Mouse (Mus musculus) MN1 (cell line): ENCODE results near the gene Pcdh9.

ENCODE experiments used
- DNase-seq: peaks from one replicate; pipeline ENCODE4 v3.0.0-alpha.2; 2016; ENCODE audit warnings: low spot score

Gene Pcdh9

DNA sequence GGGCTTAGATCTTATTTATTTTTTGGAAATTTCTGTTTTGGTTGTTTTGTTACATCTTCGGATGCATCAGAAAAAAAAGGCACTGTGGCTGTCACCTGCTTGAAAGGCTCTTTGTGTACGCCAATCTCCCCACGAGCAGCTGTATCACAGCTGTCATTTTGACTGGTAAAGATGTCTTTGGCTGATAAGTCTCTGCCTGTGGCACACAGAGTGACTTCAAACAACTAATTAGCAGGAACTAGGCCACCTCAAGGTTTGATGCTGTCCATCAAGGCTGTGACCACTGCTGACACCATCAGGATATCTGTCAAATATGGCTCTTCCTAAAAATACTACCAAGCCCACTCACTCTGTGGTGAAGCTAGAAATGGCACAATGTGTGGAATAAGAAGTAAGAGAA is 336.7 kb downstream of the Pcdh9 start:
- DNase-seq = no peak

DNA sequence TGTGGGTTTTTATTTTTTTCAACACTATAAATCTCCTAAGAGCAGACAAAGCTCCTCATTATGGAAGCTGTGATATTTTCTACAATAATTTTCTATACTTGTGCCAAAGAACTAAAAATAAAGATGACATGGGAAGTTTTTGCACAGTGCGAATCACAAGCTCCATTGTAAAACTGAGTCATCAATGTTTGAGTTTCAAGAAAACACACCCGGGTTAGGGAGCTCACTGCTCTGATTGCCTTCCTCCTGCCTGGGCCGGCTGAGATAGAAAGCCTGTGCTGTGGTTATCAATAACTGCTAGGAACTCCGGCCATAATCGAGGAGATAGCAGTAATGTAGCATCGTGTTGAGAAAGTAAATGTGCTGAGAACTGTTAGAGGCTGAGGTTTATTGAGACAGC is 344.9 kb downstream of the Pcdh9 start:
- no peak for DNase-seq

DNA sequence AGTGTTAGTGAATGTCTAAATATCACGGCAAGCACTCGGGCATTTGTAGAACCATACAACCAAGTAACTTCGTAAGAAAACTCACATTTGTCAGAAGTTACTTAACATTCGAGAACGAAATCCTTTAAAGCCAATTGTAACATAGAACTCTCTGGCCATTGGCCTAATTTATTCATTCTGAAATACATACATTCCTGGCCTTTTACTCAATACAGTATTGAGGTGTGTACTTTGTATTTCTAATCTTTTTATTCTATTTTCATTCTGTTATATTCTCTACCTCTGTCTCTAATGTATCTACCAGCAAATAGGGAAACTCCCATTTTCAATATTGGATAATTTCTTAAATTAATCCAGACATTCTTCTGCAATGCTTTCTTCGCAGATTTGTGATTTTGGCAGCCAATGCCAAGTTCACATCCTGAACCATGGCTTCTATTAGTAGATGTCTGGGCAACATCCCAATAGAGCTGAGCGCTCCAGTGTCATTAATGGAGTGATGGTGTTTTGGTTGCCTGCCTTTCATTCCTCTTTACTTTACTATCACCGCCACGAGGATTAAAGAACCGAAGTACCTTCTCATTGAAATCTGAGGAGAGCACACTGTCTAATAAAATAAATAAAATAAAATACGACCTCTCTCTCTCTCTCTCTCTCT is 346.4 kb downstream of the Pcdh9 start:
- DNase-seq = no peak

DNA sequence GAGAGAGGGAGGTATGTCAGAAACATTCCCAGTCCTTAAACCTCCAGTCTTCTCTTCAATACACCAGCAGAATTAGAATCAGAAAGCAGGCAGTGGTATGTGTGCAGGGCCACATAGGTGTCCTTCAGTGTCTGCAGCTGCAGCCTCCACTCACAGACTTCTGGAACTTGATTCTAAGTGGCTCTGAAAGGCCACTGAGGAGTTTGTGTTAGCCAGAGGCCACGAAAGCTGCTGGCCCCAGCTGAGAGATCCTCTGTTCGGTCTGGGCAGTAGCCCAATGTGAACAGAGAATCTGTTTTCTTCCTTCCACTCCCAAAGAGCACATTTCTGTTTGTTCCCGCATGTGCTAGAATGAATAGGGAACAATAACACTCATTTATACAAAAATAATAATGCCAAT is 346.9 kb downstream of the Pcdh9 start:
- DNase-seq = no peak

GRCm38 (mm10) chr14:93534928-93535327 is 355.6 kb downstream of the Pcdh9 start:
- DNase-seq = no peak

DNA sequence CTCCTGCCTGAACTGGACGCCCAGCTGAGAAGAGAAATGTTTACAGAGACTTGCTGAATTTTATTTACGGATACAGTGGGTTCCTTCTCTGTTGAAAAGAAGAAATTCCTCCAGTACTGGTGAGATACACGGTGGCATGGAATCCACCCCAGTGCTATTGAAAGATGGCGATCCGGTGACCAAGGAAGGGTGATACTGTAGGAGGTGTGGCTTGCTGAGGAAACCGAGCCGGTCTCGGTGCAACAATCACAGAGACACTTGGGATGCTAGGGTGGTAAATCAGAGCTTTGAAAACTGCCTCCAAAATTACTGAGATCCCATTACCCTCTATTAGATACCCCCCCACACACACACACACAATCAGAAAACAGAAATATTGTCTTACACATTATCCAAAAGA is 367.0 kb downstream of the Pcdh9 start:
- no peak for DNase-seq

GRCm38 (mm10) chr14:93520166-93520565 is 370.3 kb downstream of the Pcdh9 start:
- DNase-seq = no peak

DNA sequence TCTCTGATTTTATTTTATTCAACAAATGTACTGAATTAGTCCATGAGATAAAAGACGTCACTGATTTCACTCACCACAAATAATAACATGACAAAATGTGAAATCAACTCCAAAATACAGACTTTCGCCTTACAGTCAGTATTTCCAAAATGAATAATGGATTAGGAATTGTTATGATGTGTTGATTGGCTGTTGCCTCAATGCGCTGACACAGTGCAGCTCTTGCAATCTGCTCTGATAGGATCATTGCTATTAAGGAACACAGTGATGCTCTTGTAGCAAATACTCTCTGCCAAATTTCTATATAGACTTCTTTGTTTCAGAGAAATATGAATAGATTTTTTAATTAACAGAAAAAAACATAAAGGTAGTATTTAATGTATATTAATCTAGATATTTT is 373.8 kb downstream of the Pcdh9 start:
- DNase-seq = no peak

- DNase-seq = no peak
Observed at GRCm38 (mm10) chr14:93506107-93506506, 384.4 kb downstream of the Pcdh9 start.

DNA sequence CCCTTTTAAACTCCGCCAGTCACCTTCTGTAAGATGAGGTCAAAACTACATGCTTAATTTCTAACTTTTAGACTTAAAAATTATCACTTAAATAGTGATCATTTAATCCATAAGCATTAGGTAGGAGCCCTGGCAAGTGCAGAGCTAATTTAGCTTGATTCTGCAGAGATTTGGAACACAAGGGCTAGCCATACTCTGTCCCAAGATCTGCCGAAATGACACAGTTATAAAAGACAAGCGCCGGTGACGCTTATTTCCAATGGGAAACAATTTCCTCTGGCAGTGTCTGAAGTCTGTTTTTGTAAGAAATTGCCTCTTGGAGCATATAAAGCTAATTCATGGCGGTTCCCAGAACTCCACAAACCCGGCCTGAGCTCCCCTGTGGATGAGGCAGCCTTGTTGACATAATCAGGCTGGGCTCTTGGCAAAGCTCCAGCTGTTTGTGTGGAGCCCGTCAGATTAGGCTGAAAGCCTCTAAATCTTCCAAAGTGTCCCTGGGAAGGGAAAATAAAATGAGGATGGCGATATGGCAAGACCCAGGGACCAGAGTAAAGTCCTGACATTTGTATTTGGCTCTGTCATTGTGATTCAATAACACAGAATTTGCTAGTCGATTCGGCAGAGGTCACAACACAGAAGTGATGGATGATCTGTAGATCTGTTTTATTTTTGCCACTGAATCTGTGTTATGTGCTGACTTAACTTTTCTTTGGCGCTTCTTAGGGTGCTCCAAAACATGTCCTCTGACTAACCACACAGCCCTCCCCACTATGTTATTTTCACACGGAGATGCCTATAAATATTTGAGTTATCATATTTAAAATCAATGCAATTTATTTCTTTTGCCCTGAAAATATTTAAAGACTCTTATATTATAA is 391.4 kb downstream of the Pcdh9 start:
- peak; percentile 46 for DNase-seq

DNA sequence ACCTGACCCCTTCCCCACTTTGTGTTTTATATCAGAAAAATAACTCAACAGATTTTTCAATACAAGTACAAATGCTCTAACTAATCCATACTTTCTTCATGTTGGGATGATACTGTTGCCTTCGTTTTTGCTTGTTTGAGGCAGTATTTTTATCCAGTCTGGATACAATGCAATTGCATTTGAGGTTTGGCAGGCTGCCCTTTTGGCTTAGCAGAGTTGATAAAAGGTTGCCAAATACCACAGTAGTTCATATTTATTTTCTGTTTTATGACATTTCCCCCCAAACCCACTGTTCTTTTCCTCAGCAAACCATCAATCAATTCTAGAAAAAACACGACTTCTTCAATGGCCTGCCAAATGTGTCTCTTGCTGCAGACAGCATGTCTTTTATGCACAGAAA is 415.5 kb downstream of the Pcdh9 start:
- peak; percentile 6 for DNase-seq

DNA sequence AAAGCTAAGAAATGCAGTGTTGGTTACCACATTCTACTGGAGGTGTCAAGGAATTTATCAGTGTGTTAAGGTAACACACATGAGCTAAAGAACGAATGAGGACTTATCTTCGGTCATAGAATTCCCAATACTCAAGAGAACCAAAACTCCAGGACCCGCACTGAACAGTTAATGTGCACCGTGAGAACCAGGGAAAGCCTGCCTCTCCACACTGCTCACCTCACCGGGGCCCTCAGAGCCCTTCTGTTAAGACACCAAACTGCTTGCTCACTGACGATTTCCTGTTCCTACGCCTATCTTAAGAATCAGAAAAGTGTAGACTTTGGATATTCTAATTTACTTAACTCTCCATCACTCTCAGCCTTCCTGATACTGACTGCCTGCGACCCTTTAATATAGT is 418.0 kb downstream of the Pcdh9 start:
- no peak for DNase-seq

DNA sequence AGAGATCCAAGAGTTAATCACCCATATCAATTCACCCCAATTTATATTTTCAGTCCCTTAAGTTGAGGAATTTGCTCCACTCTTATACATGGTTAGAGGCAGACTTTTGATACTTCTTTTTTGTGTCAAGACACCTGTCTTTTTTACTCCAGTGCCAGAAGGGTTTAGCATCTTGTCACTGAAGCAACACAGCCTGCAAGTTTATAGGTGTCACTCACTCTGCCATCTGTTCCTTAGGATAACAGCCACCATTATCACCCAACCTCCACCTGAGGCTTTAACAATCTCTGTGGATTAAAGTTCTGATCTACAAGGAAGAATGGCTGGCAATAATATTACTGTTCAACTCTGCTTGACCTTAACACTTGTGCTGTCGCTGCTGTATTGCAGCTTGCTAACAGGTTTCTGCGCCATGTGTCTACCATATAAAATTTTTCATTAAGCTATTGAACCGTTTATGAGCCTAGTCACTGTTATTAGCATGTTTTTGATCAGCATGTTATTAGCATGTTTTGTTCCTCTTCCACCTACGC is 427.1 kb downstream of the Pcdh9 start:
- DNase-seq = no peak

DNA sequence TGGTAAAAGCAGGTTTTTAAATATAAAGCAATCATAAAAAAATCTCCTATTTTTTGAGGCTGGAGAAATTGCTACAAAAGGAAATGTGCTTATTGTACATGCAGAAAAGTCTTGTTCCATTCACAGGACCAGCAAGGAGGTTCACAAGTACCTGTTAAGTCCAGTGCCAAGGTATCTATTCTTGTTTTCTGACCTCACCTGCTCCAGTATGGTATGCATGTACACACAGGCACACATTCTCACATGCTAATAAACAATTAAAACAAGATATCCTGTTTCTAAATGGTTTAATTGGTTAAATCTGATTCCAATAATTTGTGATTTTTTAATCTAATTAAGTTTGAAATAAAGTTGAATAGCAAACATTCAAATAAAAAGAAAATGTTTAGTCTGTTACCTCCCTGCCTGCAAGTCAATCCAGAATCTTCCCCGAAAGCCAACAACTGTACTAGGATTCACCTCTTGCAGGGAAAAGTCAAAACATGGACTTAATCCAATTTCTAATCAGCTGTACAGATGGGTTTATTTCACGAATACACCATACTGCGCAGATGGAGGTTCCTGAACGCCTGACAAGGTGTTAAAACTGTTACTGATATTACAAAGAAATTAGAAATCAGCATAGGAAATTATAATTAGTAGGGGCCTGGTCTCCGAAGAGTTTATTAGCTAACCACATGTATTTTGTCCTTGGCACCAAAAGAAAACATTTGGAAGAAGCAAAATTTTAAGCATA is 439.4 kb downstream of the Pcdh9 start:
- no peak for DNase-seq

GRCm38 (mm10) chr14:93441852-93442251 is 448.6 kb downstream of the Pcdh9 start:
- no peak for DNase-seq

DNA sequence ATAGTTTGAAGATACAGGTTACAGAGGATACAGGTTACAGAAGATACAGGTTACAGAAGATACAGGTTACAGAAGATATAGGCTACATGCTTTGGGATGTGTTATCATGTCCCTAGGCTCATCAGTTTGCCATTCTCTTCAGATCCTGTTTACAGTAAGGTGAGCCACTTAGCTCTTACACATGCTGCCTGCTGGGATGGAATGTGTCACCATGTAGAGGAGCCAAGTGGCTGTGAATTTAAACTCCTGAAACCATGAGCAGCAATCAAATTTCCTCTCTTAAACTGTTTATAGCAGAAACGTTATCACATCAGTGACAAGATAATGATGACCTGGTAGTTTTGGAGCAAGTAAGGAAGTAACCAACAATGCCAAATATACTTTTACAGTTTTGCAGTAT is 453.3 kb downstream of the Pcdh9 start:
- DNase-seq = no peak

GRCm38 (mm10) chr14:93416752-93417151 is 473.7 kb downstream of the Pcdh9 start:
- no peak for DNase-seq

DNA sequence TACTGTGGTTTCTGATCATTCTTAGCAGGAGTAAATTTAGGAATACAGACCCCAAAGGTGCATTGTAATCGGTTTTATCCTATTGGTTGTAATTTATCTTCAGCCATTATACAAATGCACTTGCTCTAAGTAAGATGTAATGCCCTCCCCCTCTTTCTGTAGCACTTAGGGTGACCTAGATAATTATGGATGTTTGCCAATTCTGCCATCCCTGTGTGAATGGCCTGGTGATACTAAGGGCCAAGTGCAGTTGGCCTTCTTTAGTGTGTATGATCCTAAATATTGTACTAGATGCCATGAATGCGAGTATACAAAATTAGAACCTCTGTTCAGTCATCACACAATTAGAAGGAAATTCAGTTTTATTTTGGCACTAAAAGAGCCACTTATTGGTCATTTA is 475.0 kb downstream of the Pcdh9 start:
- DNase-seq = peak; percentile 12

GRCm38 (mm10) chr14:93409314-93409713 is 481.2 kb downstream of the Pcdh9 start:
- DNase-seq = no peak

DNA sequence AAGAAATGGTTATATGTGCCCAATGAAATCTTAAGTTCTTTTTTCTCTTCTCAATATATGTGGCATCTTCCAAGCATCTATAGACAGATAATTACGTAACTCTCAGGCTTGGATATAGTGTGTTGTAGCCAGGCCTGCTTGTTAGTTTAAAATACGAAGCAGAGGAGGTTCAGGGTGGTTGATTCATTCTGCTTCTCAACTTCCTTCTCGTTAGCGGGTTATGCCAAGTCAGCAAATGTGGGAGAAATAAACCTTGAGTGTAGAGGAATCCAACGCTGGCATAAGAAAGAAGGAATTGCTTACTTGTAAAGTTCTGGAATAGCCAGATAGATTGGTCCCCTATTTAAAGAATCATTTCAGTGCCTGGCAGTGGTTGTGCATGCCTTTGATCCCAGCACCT is 482.7 kb downstream of the Pcdh9 start:
- DNase-seq = no peak

- DNase-seq = no peak
Observed at GRCm38 (mm10) chr14:93385090-93385489, 505.4 kb downstream of the Pcdh9 start.

DNA sequence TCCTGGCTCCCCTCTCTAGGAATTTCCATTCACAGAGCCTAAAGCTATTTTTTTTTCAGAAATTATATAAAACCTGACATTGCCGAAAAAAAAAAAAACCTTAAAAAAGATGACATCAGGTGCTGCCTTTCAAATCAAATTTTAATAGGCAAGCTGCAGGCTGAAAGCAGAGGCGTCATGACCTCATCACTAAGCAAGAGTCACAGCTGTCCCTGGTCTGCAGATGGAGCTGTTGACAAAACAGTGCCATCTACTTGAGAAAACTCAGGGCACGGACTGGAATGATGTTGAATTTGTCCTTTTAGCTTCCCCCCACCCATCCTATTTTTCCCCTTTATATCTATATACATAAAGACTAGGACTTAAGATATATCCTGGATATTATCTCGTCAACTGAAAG is 509.3 kb downstream of the Pcdh9 start:
- DNase-seq = peak; percentile 45

DNA sequence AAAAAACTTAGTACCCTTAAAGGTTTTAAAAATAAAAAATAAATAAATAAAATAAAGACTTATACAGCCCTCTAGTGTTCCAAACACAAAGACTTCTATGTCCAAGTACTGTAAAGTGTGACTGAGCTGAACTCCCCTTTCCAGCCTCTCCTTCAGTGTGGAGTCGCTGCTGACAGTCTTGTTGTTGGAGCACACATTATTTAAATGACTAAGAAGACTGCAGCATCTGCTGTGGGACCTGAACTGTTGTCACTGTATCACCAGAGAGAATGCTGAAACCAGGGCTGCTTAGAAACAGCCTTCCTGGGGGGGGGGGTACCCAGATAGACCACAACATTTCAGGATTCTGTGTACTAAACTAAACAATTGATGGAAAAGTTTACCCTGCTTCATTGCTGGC is 509.7 kb downstream of the Pcdh9 start:
- DNase-seq = no peak
